Mouse (Mus musculus) hindbrain, embryonic 13.5 days (tissue): ENCODE measurements at regions not wholly inside any gene's neighbourhood (a gene's known extent, or its start where the extent isn't known, plus 50 kb on each side); places are given as distances from the start of the nearest gene placed in this dataset.

Source experiments
- ATAC-seq: fragments of 200-750 bp; cut with Nextera tagmentation; 2 replicates; pipeline ENCODE4 v1.8.0; 2017; ENCODE audit warnings: moderate TSS enrichment; ENCODE audit not compliant: low FRiP score
- H3K27ac ChIP-seq: fragments of 300-500 bp; sonication (generic); 2 replicates; pipeline ENCODE4 v1.5.1; 2015; ENCODE audit warnings: inconsistent platforms, mild to moderate bottlenecking, moderate library complexity
- H3K27me3 ChIP-seq: fragments of 300-500 bp; sonication (generic); 2 replicates; pipeline ENCODE4 v1.6.1; 2015; ENCODE audit warnings: mild to moderate bottlenecking, inconsistent platforms
- H3K36me3 ChIP-seq: fragments of 300-500 bp; sonication (generic); 2 replicates; pipeline ENCODE4 v1.6.1; 2015; ENCODE audit warnings: mild to moderate bottlenecking, inconsistent platforms
- H3K4me1 ChIP-seq: fragments of 300-500 bp; sonication (generic); replicated peaks from 2 replicates; pipeline ENCODE4 v1.6.1; 2015; ENCODE audit warnings: inconsistent platforms
- H3K4me2 ChIP-seq: fragments of 300-500 bp; sonication (generic); 2 replicates; pipeline ENCODE4 v1.6.1; 2015; ENCODE audit warnings: inconsistent platforms, mild to moderate bottlenecking, moderate library complexity
- H3K4me3 ChIP-seq: fragments of 300-500 bp; sonication (generic); 2 replicates; pipeline ENCODE4 v1.5.1; 2015; ENCODE audit warnings: mild to moderate bottlenecking, inconsistent platforms
- H3K9ac ChIP-seq: fragments of 300-500 bp; sonication (generic); 2 replicates; pipeline ENCODE4 v1.6.1; 2015; ENCODE audit warnings: mild to moderate bottlenecking, inconsistent platforms
- H3K9me3 ChIP-seq: fragments of 300-500 bp; sonication (generic); 2 replicates; pipeline ENCODE4 v1.6.1; 2016; ENCODE audit warnings: inconsistent platforms
- WGBS: fragments of 180-500 bp; shearing (Covaris S2); methylation state at CpG from one replicate; pipeline ENCODE4 v1.1.7; 2015; 5-methylcytosine and 5-hydroxymethylcytosine counted together

DNA sequence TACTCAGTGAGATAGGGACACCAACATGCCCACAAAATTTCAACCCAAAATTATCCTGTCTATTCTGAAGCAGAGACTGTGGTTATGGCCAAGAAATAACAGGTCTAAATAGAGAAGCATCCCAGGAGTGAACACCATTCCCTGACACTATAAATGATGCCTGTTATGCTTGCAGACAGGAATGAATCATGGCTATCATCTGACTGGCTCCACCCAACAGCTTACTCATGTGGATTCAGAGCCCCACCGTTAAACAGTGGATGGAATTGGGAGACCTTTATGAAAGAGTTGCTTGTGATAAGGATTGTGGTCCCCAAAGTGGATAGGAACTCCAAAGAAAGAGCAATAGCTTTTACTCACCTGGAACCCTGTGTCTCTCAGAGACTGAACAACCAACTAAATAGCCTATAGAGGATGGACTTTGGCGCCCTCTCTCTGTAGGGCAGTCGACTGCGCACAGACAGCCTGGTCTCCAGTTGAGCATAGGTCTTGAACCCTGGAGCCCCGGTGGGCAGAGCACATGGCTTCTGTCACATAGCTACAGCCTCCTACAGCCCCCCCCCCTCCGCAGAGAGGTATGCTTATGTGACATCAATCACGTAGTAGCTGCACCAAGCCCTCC lies 1101.3 kb upstream of the Zeb2 start:
- no peaks in the 10 kb centered on the region for H3K9me3 ChIP-seq
- H3K36me3 ChIP-seq: no peaks in the 10 kb centered on the region
- WGBS: 92% methylated on average over 7 of the region's 7 CpGs

GRCm38 (mm10) chr2:46199341-46199740 lies 1082.1 kb upstream of the Zeb2 start:
- ATAC-seq: no peak
- Histone ChIP-seq H3K27ac (no peak overlapping the region), H3K4me3 (no peak overlapping the region), H3K27me3 (no peaks in the 10 kb centered on the region), H3K9ac (no peak overlapping the region), H3K36me3 (no peaks in the 10 kb centered on the region), H3K4me2 (no peak overlapping the region), H3K4me1 (no peaks in the 10 kb centered on the region), H3K9me3 (no peaks in the 10 kb centered on the region)
- 75% methylated on average over 1 of the region's 1 CpGs for WGBS

More for the DNA sequence above, 1101.3 kb upstream of the Zeb2 start:
- Histone ChIP-seq H3K4me2 (no peak overlapping the region), H3K4me3 (no peak overlapping the region), H3K27me3 (no peaks in the 10 kb centered on the region), H3K27ac (no peak overlapping the region), H3K4me1 (no peaks in the 10 kb centered on the region), H3K9ac (no peak overlapping the region)
- no peak for ATAC-seq

DNA sequence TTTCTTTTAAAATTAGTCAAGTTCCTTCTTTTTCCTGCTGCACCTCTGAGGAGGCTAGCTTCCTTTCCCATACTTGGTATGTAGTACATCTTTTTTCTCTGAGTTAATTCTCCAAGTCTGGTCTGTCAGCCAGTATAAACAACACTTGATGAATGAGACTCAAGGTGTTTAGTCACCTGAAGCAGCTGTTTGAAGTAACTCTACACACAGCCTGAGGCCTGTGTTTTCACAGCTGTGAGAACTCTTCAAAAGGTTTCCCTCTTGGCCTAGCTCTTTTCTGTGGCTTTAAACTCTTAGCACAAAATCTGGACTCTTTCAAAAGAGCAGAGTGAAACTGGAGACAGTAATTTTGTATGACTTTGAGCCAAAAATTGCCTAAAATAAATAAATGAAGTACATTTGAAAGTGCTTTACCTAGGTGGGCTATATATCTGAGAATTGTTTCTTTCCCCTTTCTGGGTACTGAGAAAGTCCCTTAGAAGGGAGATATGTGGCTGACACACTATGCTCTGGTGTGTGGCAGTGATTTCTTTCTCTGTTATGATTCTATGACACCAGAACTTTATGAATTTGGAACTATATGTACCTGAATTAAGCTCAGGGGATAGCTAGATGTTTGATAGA lies 1070.2 kb upstream of the Zeb2 start:
- Histone ChIP-seq H3K27me3 (no peaks in the 10 kb centered on the region), H3K9me3 (no peaks in the 10 kb centered on the region), H3K4me3 (no peak overlapping the region), H3K4me1 (no peaks in the 10 kb centered on the region), H3K4me2 (no peak overlapping the region), H3K36me3 (no peaks in the 10 kb centered on the region), H3K9ac (no peak overlapping the region), H3K27ac (no peak overlapping the region)
- no peak for ATAC-seq

GRCm38 (mm10) chr2:46183241-46183640 lies 1066.0 kb upstream of the Zeb2 start:
- no peak overlapping the region for H3K4me3 ChIP-seq
- no peak for ATAC-seq
- no peaks in the 10 kb centered on the region for H3K4me1 ChIP-seq
- H3K4me2 ChIP-seq: no peak overlapping the region
- H3K9me3 ChIP-seq: no peaks in the 10 kb centered on the region
- 78% methylated on average over 2 of the region's 2 CpGs for WGBS
- H3K36me3 ChIP-seq: no peaks in the 10 kb centered on the region
- no peaks in the 10 kb centered on the region for H3K27me3 ChIP-seq
- H3K27ac ChIP-seq: no peak overlapping the region
- H3K9ac ChIP-seq: no peak overlapping the region

DNA sequence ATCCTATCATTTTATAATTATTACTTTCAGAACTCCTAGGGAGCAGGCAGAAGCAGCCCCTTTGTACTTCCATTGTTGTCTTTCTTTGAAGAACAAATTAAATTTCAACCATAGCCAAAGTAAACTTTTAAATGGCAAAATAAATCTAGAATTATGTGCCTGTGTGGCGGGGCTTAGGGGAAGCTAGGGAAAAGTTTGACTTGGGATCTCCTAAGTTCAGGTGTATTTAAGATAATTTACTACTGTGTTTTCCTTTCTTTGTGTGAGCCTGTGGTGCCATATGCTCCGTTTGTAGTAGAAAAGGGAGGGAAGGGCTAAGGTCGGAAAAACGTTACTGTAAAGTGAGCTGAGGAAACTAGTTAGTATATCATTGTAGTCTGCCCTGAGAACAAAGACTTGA lies 1062.5 kb upstream of the Zeb2 start:
- no peak for ATAC-seq
- Histone ChIP-seq H3K27me3 (no peaks in the 10 kb centered on the region), H3K4me1 (no peaks in the 10 kb centered on the region), H3K36me3 (no peaks in the 10 kb centered on the region), H3K27ac (no peak overlapping the region), H3K4me2 (no peak overlapping the region), H3K9me3 (0 out of 2 replicates have a peak, but pooled peaks cover 3% of the 10 kb centered on the region), H3K9ac (no peak overlapping the region), H3K4me3 (no peak overlapping the region)
- 64% methylated on average over 4 of the region's 4 CpGs for WGBS

DNA sequence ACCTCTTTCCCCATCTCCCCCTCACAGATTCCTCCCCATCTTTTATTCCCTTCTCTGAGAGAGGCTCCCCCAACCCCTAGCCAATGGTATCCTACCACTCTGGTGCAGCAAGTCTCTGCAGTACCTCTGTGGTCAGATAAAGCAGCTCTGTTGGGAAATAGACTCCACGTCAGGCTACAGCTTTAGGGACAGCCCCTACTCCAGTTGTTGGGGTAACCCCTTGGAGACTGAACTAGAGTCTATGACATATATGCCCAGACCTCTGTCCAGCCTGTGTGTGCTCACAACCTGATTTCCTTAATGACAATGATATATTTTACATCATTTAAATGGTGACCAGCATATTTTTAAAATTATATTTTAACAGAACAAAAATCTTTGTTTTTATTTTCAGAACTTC lies 1051.3 kb upstream of the Zeb2 start:
- Histone ChIP-seq H3K27me3 (no peaks in the 10 kb centered on the region), H3K36me3 (no peaks in the 10 kb centered on the region), H3K9me3 (no peaks in the 10 kb centered on the region), H3K4me1 (no peaks in the 10 kb centered on the region), H3K4me3 (no peak overlapping the region), H3K27ac (no peak overlapping the region), H3K4me2 (no peak overlapping the region), H3K9ac (no peak overlapping the region)
- 72% methylated on average over 1 of the region's 1 CpGs for WGBS
- no peak for ATAC-seq

DNA sequence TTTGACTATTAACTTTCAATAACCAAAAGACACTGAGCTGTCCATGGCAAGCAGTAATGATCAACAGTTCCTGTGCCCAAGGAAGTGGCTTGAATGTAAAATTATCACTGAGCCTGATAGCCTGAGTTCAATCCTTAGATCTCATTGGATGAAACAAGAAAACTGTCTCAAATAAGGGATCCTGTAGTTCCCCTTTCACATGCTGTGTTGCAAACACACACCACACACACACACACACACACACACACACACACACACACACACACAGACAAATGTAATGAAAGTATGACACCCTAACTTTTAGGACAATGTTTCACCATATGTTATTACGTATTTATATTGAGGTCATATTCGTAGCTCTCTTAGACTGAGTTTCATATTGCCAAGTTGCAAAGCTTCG lies 1032.7 kb upstream of the Zeb2 start:
- Histone ChIP-seq H3K9me3 (no peaks in the 10 kb centered on the region), H3K4me2 (no peak overlapping the region), H3K4me1 (no peaks in the 10 kb centered on the region), H3K27ac (no peak overlapping the region), H3K4me3 (no peak overlapping the region), H3K36me3 (no peaks in the 10 kb centered on the region), H3K27me3 (no peaks in the 10 kb centered on the region), H3K9ac (no peak overlapping the region)
- 91% methylated on average over 3 of the region's 3 CpGs for WGBS
- no peak for ATAC-seq

GRCm38 (mm10) chr2:46119871-46120270 lies 1002.7 kb upstream of the Zeb2 start:
- H3K36me3 ChIP-seq: no peaks in the 10 kb centered on the region
- no peak overlapping the region for H3K27ac ChIP-seq
- H3K27me3 ChIP-seq: no peaks in the 10 kb centered on the region
- no peaks in the 10 kb centered on the region for H3K4me1 ChIP-seq
- no peak for ATAC-seq
- no peak overlapping the region for H3K4me3 ChIP-seq
- H3K9ac ChIP-seq: no peak overlapping the region
- H3K9me3 ChIP-seq: no peaks in the 10 kb centered on the region
- no peak overlapping the region for H3K4me2 ChIP-seq
- WGBS: 82% methylated on average over 3 of the region's 3 CpGs

- no peak overlapping the region for H3K9ac ChIP-seq
- H3K4me2 ChIP-seq: no peak overlapping the region
- no peak for ATAC-seq
Measured at GRCm38 (mm10) chr2:46106991-46107390, 989.8 kb upstream of the Zeb2 start.

DNA sequence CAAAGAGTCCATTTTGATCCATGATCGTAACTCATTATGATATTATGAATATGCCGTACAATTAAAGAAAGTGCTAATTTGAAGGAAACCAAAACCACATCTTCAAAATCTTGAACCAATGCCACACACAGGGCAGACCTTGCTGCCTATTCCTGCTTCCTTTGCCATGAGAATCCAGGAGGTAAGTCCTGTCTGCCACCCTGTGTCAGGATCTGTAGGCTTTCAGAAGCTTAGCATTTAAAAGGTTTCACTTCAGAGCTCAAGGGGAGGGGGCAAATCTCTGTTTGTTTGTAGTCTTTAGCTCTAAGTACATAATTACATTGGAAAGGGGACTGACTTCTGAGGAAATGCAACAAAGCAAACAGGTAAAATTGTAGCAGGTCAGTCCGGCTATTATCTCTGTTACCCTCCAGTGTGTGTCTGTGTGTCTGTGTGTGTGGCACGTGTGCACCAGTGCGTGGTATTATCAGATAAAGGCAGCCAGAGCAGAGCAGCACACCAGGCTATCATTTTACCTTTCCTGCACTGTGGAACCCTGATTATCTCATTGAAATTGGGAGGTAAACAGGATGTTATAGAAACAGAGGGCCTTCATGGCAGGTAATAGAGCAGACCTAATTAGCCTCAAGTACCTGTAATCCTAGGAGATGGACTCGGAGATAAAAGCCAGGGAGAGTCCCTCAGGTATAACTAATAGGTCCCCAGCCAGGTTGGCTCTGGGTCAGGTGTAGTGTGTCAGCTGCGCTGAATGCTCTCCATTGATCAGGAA lies 948.0 kb upstream of the Zeb2 start:
- Histone ChIP-seq H3K27me3 (no peaks in the 10 kb centered on the region), H3K36me3 (no peaks in the 10 kb centered on the region), H3K27ac (no peak overlapping the region), H3K9ac (no peak overlapping the region), H3K9me3 (no peaks in the 10 kb centered on the region), H3K4me2 (no peak overlapping the region), H3K4me3 (no peak overlapping the region), H3K4me1 (no peaks in the 10 kb centered on the region)
- WGBS: 73% methylated on average over 7 of the region's 7 CpGs
- peak; percentile 59; the same call in 1 of the 2 replicates for ATAC-seq

More at GRCm38 (mm10) chr2:46106991-46107390, 989.8 kb upstream of the Zeb2 start:
- Histone ChIP-seq H3K27me3 (no peaks in the 10 kb centered on the region), H3K36me3 (no peaks in the 10 kb centered on the region), H3K4me1 (no peaks in the 10 kb centered on the region), H3K27ac (no peak overlapping the region), H3K4me3 (no peak overlapping the region), H3K9me3 (no peaks in the 10 kb centered on the region)

- ATAC-seq: no peak
- Histone ChIP-seq H3K4me2 (no peak overlapping the region), H3K27me3 (no peaks in the 10 kb centered on the region), H3K4me3 (no peak overlapping the region), H3K36me3 (no peaks in the 10 kb centered on the region), H3K4me1 (no peaks in the 10 kb centered on the region), H3K9ac (no peak overlapping the region), H3K27ac (no peak overlapping the region), H3K9me3 (no peaks in the 10 kb centered on the region)
- WGBS: 91% methylated on average over 8 of the region's 8 CpGs
Measured at GRCm38 (mm10) chr2:46055729-46056128, 938.5 kb upstream of the Zeb2 start.

- no peaks in the 10 kb centered on the region for H3K27me3 ChIP-seq
- no peak overlapping the region for H3K4me3 ChIP-seq
- H3K9ac ChIP-seq: no peak overlapping the region
- H3K9me3 ChIP-seq: no peaks in the 10 kb centered on the region
- no peaks in the 10 kb centered on the region for H3K4me1 ChIP-seq
- no peak for ATAC-seq
- H3K36me3 ChIP-seq: no peaks in the 10 kb centered on the region
- H3K27ac ChIP-seq: no peak overlapping the region
- no peak overlapping the region for H3K4me2 ChIP-seq
- 71% methylated on average over 7 of the region's 7 CpGs for WGBS
Measured at GRCm38 (mm10) chr2:46054902-46055301, 937.7 kb upstream of the Zeb2 start.

DNA sequence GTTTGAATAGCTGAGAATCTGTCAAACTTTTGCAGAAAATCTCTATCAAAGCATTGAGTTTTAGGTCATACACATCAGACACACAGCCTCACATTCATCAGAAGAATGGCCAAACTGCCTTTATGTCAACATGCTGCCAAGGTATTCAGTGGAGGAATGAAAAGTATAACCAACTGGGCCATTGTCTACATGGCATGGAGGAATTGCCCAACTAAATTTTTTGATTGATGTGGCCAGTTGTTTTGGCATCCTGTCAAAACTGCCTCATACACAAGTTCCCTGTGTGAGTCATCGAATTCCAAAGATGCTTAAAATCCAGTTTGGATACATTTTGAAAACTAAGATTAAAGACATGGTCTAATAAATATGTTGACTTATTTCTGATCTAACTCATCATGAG lies 904.7 kb upstream of the Zeb2 start:
- Histone ChIP-seq H3K36me3 (no peaks in the 10 kb centered on the region), H3K27me3 (no peaks in the 10 kb centered on the region), H3K4me1 (no peaks in the 10 kb centered on the region), H3K4me3 (no peak overlapping the region), H3K4me2 (no peak overlapping the region), H3K9me3 (no peaks in the 10 kb centered on the region), H3K27ac (no peak overlapping the region), H3K9ac (no peak overlapping the region)
- WGBS: 87% methylated on average over 1 of the region's 1 CpGs
- no peak for ATAC-seq
